Mouse (Mus musculus): ENCODE results near the gene Entpd7.

DNA sequence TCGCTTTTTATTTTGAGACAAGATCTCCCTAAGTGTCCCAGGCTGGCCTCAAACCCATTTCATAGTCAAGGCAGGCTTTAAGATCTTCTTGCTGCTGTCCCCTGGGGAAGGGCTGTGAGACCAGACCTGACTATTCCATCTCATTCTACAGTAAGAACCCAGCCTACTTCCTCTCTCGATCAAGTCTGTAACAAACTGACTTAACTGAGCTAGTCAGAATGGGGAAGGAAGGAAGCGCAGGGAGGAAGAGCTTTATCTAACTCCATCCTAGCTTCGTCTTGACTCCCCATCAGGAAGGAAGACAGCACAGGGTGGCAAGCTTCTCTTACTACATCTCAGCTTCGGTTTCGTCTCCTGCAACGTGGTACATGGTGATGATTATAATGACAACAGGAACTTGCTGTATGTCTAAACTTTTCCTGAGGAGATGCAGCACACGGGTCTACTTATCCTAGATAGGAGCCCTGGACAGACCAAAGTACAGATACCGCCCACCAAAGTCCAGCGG, 9.9 kb upstream of the Entpd7 start:
- TF ChIP-seq CTCF (IDR thresholded peaks at IDR 0.05; ENCODE audit: insufficient read depth, low read length) (no peak), POLR2A (IDR thresholded peaks at IDR 0.05; ENCODE audit: borderline replicate concordance, extremely low read depth, low read depth, low read length) (no peak)
